Mouse (Mus musculus): ENCODE data around the gene Rgma. TPM values are rescaled to one million over a fixed set of nuclear protein-coding genes. Genes with fewer than 3 reads are reported as not detected.

Rgma gene
- polyA plus RNA-seq, 1 experiment from 2014 or later = 19.6 TPM

DNA sequence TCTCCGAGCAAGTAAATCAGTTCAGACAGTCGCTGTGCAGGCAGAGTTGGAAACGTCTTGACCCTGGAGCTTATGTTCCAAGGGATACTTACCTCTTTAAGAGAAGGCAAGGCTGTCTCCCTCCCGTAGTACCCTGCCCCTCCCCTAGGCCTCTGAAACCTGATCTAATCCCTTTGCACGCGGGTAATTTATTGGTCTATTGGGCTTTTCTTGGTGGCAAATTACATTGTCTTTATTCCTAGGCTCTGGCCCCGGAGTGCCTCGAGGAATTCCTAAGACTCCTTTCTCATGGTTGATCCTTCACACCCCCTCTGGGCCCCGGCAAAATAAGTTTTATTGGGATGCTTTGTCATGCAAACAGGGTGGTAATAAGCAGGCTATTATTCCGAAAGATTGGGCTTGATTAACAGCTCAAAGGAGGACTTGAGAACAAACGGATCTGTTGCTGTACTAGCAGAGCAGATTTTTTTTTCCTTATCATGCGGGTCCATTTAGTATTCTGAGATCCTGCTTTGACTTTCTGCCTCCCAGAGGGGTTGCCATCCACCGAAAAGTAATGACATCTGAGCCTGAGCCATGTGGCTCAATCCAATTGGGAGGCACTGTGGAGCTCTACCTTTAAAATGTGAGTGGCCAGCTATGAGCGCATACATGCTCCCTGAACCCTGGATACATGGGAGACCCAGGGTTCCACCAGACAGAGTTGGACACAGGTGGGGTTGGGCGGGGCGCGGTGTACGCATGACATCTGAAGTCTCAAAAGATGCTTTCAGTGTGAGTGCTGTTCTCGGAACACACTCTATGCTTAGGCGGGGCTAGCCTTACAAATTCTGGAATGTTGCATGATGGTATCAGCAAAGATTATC lies 25.0 kb downstream of the Rgma start:
- H3K4me3 ChIP-seq (ENCODE audit: low read depth, low read length) = peak overlapping the region; percentile 26
- WGBS = 22% methylated on average over 20 of the region's 20 CpGs
- H3K4me1 ChIP-seq (ENCODE audit: control insufficient read depth, insufficient read depth, low read length) = peaks cover 47% of the 10 kb centered on the region
- peak overlapping the region; percentile 57 for H3K4me2 ChIP-seq (ENCODE audit: low read depth, low read length)
- H3K9me3 ChIP-seq (ENCODE audit: control insufficient read depth, low read length) = no peaks in the 10 kb centered on the region
- ATAC-seq (ENCODE audit: low read depth) (peak; percentile 72), DNase-seq (ENCODE audit: low spot score) (peak; percentile 81)
- H3K27ac ChIP-seq (replicated peaks; ENCODE audit: low read depth, low read length) = no peak overlapping the region
- H3K9ac ChIP-seq (ENCODE audit: low read depth, low read length) = peak overlapping the region; percentile 45; the same call in 1 of the 2 replicates
- H3K27me3 ChIP-seq (replicated peaks; ENCODE audit: control insufficient read depth, insufficient read depth, low read length) = no peaks in the 10 kb centered on the region
- H3K36me3 ChIP-seq (ENCODE audit: control insufficient read depth, insufficient read depth, low read length) = peaks cover 25% of the 10 kb centered on the region

DNA sequence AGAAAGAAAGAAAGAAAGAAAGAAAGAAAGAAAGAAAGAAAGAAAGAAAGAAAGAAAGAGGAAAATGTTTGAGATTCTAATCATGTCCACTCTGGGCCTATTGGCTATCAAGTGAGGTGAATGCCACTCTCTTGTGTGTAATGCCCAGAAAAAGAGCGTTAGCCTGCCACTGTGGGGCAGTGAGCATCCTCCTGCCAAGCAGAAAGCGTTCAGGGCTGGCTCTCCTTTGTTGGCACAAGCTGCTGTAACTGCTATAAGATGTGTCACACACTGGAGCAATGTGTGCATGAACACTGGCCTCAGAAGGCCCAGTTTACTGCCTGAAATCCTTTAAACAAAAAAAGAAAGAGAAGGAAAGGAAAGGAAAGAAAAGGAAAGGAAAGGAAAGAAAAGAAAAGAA lies 26.8 kb downstream of the Rgma start:
- no peaks in the 10 kb centered on the region for H3K27me3 ChIP-seq (replicated peaks; ENCODE audit: control insufficient read depth, insufficient read depth, low read length)
- H3K9me3 ChIP-seq (ENCODE audit: control insufficient read depth, low read length) = no peaks in the 10 kb centered on the region; the same call in 1 of the 2 replicates
- WGBS = 62% methylated on average over 2 of the region's 2 CpGs
- H3K27ac ChIP-seq (replicated peaks; ENCODE audit: low read depth, low read length) = no peak overlapping the region
- DNase-seq (ENCODE audit: low spot score) (no peak), ATAC-seq (ENCODE audit: low read depth) (no peak)
- H3K4me3 ChIP-seq (ENCODE audit: low read depth, low read length) = no peak overlapping the region
- H3K9ac ChIP-seq (ENCODE audit: low read depth, low read length) = no peak overlapping the region
- H3K4me1 ChIP-seq (ENCODE audit: control insufficient read depth, insufficient read depth, low read length) = peaks cover 28% of the 10 kb centered on the region
- H3K4me2 ChIP-seq (ENCODE audit: low read depth, low read length) = no peak overlapping the region
- peaks cover 38% of the 10 kb centered on the region for H3K36me3 ChIP-seq (ENCODE audit: control insufficient read depth, insufficient read depth, low read length)

DNA sequence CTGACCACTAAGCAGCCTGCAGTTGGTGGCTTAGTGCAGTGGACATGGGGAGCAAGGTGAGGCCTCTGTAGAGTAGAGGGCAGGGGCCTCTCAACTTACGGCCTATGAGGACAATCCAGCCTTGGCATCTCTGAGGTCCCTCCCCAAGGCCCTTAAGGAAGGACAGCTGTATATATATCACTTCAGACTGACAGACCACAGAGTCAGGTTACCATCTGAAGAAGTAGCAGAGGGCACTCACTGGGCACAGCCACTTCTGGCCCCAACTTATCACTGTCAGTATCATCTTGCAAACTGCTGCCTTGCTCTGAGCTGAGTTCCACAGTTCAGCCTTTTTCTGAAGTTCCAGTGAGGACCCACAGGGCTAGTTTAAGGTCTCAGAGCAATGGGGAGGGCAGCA lies 27.4 kb downstream of the Rgma start:
- no peak for DNase-seq (ENCODE audit: low spot score)
- Histone ChIP-seq H3K9me3 (ENCODE audit: control insufficient read depth, low read length) (no peaks in the 10 kb centered on the region; the same call in 1 of the 2 replicates), H3K4me3 (ENCODE audit: low read depth, low read length) (no peak overlapping the region), H3K9ac (ENCODE audit: low read depth, low read length) (no peak overlapping the region), H3K4me2 (ENCODE audit: low read depth, low read length) (no peak overlapping the region), H3K27ac (replicated peaks; ENCODE audit: low read depth, low read length) (no peak overlapping the region), H3K27me3 (replicated peaks; ENCODE audit: control insufficient read depth, insufficient read depth, low read length) (no peaks in the 10 kb centered on the region), H3K36me3 (ENCODE audit: control insufficient read depth, insufficient read depth, low read length) (peaks cover 38% of the 10 kb centered on the region), H3K4me1 (ENCODE audit: control insufficient read depth, insufficient read depth, low read length) (peaks cover 25% of the 10 kb centered on the region)
- WGBS = 100% methylated on average over 1 of the region's 1 CpGs
- ATAC-seq (ENCODE audit: low read depth) = no peak

DNA sequence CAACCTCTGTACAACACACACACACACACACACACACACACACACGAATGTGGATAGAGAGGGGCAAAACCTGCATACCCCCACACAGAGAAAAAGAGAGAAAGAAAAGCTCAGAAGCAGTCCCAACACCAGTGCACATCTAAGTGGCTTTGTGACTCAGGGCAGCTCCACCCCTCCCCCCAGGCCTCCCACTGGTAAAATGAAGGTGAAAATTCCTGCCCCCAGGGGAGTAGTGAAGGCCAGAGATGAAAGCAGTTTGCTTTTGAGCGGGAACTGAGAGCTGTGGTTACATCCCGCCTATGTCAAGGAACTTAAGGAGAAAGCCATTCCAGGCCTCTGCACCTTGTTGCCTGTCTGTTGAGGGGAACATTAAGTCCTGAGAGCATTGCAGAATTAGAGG lies 28.2 kb downstream of the Rgma start:
- no peak for DNase-seq (ENCODE audit: low spot score)
- H3K27me3 ChIP-seq (replicated peaks; ENCODE audit: control insufficient read depth, insufficient read depth, low read length) = no peaks in the 10 kb centered on the region
- no peak overlapping the region for H3K27ac ChIP-seq (replicated peaks; ENCODE audit: low read depth, low read length)
- WGBS = 24% methylated on average over 3 of the region's 3 CpGs
- no peak for ATAC-seq (ENCODE audit: low read depth)
- H3K4me2 ChIP-seq (ENCODE audit: low read depth, low read length) = no peak overlapping the region
- H3K4me3 ChIP-seq (ENCODE audit: low read depth, low read length) = no peak overlapping the region
- no peak overlapping the region for H3K9ac ChIP-seq (ENCODE audit: low read depth, low read length)
- H3K9me3 ChIP-seq (ENCODE audit: control insufficient read depth, low read length) = no peaks in the 10 kb centered on the region; the same call in 1 of the 2 replicates
- peaks cover 19% of the 10 kb centered on the region for H3K4me1 ChIP-seq (ENCODE audit: control insufficient read depth, insufficient read depth, low read length)
- peaks cover 38% of the 10 kb centered on the region for H3K36me3 ChIP-seq (ENCODE audit: control insufficient read depth, insufficient read depth, low read length)

DNA sequence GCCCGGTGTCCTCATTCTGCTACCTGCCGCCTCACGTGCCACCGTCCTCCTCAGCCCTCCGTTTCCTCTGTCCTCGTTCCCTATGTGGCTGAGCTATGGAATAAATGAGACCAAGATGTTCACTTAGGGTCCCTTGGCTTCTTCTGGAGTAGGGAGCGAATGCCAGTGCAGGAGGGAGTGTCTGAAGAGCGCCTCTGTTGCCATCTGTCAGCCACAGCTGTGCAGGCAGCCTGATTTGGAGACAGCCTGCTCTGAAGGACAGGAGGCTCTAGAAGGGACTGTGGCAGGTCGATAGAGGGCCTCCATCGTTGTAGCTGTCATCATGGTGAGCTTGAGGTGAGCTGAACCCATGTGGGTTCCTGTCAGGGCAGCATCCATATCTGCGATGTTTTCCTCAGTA lies 30.2 kb downstream of the Rgma start:
- DNase-seq (ENCODE audit: low spot score) (no peak), ATAC-seq (ENCODE audit: low read depth) (no peak)
- no peak overlapping the region for H3K27ac ChIP-seq (replicated peaks; ENCODE audit: low read depth, low read length)
- peaks cover 49% of the 10 kb centered on the region for H3K36me3 ChIP-seq (ENCODE audit: control insufficient read depth, insufficient read depth, low read length)
- H3K9me3 ChIP-seq (ENCODE audit: control insufficient read depth, low read length) = no peaks in the 10 kb centered on the region; the same call in 1 of the 2 replicates
- H3K27me3 ChIP-seq (replicated peaks; ENCODE audit: control insufficient read depth, insufficient read depth, low read length) = no peaks in the 10 kb centered on the region
- no peak overlapping the region for H3K4me2 ChIP-seq (ENCODE audit: low read depth, low read length)
- no peak overlapping the region for H3K4me3 ChIP-seq (ENCODE audit: low read depth, low read length)
- WGBS = 93% methylated on average over 11 of the region's 11 CpGs
- no peaks in the 10 kb centered on the region for H3K4me1 ChIP-seq (ENCODE audit: control insufficient read depth, insufficient read depth, low read length)
- no peak overlapping the region for H3K9ac ChIP-seq (ENCODE audit: low read depth, low read length)

DNA sequence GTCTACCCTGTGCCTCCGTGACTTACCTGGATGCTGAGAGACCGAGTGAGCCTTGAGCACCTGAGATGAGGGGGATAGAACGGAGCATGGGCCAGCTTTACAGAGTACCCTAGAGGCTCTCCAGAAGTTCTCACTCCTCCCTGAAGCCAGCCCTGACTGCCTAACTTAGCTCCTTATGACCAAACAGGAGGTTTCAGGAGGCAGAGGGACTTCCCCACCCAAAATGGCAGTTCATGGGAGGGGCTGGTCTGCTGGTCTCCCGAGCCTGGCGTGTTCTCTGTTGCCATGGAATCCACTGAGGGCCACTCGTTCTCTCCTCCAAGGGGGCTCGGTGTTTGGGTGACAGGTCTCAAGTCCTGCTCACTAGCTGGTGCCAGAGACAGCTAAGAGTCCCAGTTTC lies 36.2 kb downstream of the Rgma start:
- no peak for ATAC-seq (ENCODE audit: low read depth)
- no peak overlapping the region for H3K27ac ChIP-seq (replicated peaks; ENCODE audit: low read depth, low read length)
- WGBS = 72% methylated on average over 7 of the region's 7 CpGs

GRCm38 (mm10) chr7:73411986-73412385 lies 36.7 kb downstream of the Rgma start:
- H3K27ac ChIP-seq (replicated peaks; ENCODE audit: low read depth, low read length) = no peak overlapping the region
- no peak overlapping the region for H3K4me2 ChIP-seq (ENCODE audit: low read depth, low read length)
- no peak for DNase-seq (ENCODE audit: low spot score)
- no peak for ATAC-seq (ENCODE audit: low read depth)
- WGBS = 90% methylated on average over 4 of the region's 4 CpGs
- no peaks in the 10 kb centered on the region for H3K27me3 ChIP-seq (replicated peaks; ENCODE audit: control insufficient read depth, insufficient read depth, low read length)
- no peak overlapping the region for H3K9ac ChIP-seq (ENCODE audit: low read depth, low read length)
- H3K9me3 ChIP-seq (ENCODE audit: control insufficient read depth, low read length) = no peaks in the 10 kb centered on the region
- H3K4me3 ChIP-seq (ENCODE audit: low read depth, low read length) = no peak overlapping the region
- H3K36me3 ChIP-seq (ENCODE audit: control insufficient read depth, insufficient read depth, low read length) = peaks cover 76% of the 10 kb centered on the region
- peaks cover 15% of the 10 kb centered on the region for H3K4me1 ChIP-seq (ENCODE audit: control insufficient read depth, insufficient read depth, low read length)

More for the DNA sequence above, 36.2 kb downstream of the Rgma start:
- Histone ChIP-seq H3K4me3 (ENCODE audit: low read depth, low read length) (no peak overlapping the region), H3K9me3 (ENCODE audit: control insufficient read depth, low read length) (no peaks in the 10 kb centered on the region), H3K4me1 (ENCODE audit: control insufficient read depth, insufficient read depth, low read length) (peaks cover 15% of the 10 kb centered on the region), H3K27me3 (replicated peaks; ENCODE audit: control insufficient read depth, insufficient read depth, low read length) (no peaks in the 10 kb centered on the region), H3K36me3 (ENCODE audit: control insufficient read depth, insufficient read depth, low read length) (peaks cover 72% of the 10 kb centered on the region), H3K4me2 (ENCODE audit: low read depth, low read length) (no peak overlapping the region), H3K9ac (ENCODE audit: low read depth, low read length) (no peak overlapping the region)
- DNase-seq (ENCODE audit: low spot score) = no peak

DNA sequence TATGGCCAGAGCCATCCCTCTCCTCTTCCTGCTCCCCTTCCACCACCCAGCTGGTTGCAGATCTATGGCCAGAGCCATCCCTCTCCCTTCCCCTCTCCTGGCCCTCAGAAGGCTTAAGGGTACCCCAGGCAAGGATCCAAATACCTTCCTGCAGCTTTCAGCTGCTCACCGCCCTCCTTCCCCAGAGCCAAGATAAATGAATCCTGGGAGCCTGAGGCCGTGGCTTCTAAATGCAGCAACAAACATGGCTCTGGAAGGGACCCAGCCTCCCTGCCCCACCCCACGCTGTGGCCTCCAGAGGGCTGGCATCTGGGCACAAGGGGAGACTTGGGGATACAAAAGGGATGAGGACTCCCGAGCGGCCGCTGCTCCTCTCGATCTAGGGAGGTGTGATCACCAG lies 37.1 kb downstream of the Rgma start:
- DNase-seq (ENCODE audit: low spot score) (peak; percentile 73), ATAC-seq (ENCODE audit: low read depth) (peak; percentile 19; the same call in 1 of the 2 replicates)
- Histone ChIP-seq H3K27ac (replicated peaks; ENCODE audit: low read depth, low read length) (no peak overlapping the region; the same call in 1 of the 2 replicates), H3K36me3 (ENCODE audit: control insufficient read depth, insufficient read depth, low read length) (peaks cover 80% of the 10 kb centered on the region), H3K9ac (ENCODE audit: low read depth, low read length) (peak overlapping the region; percentile 2; the same call in 1 of the 2 replicates), H3K9me3 (ENCODE audit: control insufficient read depth, low read length) (no peaks in the 10 kb centered on the region), H3K4me3 (ENCODE audit: low read depth, low read length) (no peak overlapping the region), H3K4me2 (ENCODE audit: low read depth, low read length) (no peak overlapping the region), H3K27me3 (replicated peaks; ENCODE audit: control insufficient read depth, insufficient read depth, low read length) (no peaks in the 10 kb centered on the region), H3K4me1 (ENCODE audit: control insufficient read depth, insufficient read depth, low read length) (peaks cover 15% of the 10 kb centered on the region)
- WGBS = 60% methylated on average over 7 of the region's 7 CpGs

- Histone ChIP-seq H3K27me3 (replicated peaks; ENCODE audit: control insufficient read depth, insufficient read depth, low read length) (no peaks in the 10 kb centered on the region), H3K4me1 (ENCODE audit: control insufficient read depth, insufficient read depth, low read length) (peaks cover 15% of the 10 kb centered on the region), H3K9ac (ENCODE audit: low read depth, low read length) (no peak overlapping the region), H3K4me3 (ENCODE audit: low read depth, low read length) (no peak overlapping the region), H3K36me3 (ENCODE audit: control insufficient read depth, insufficient read depth, low read length) (peaks cover 91% of the 10 kb centered on the region), H3K9me3 (ENCODE audit: control insufficient read depth, low read length) (no peaks in the 10 kb centered on the region), H3K4me2 (ENCODE audit: low read depth, low read length) (no peak overlapping the region), H3K27ac (replicated peaks; ENCODE audit: low read depth, low read length) (no peak overlapping the region)
- DNase-seq (ENCODE audit: low spot score) = peak; percentile 77
- 59% methylated on average over 13 of the region's 14 CpGs for WGBS
- ATAC-seq (ENCODE audit: low read depth) = peak; percentile 50
Measured at GRCm38 (mm10) chr7:73414192-73414591, 38.9 kb downstream of the Rgma start.

Data from embryonic facial prominence, embryonic 14.5 days (tissue).